Mouse (Mus musculus) intestine, postnatal 0 days (tissue): Measurements from ENCODE around the gene Zfp609. TPM values are rescaled to one million over a fixed set of nuclear protein-coding genes. Genes with fewer than 3 reads are reported as not detected.
"Not testable (repeated sequence)": the region's sequence is repeated elsewhere in the genome, so short reads cannot be mapped to it uniquely, and the experiment has no call there.

Experiments used
- ATAC-seq: fragments of 200-750 bp; cut with Nextera tagmentation; 2 replicates; pipeline ENCODE4 v1.8.0; 2017; ENCODE audit warnings: mild to moderate bottlenecking, moderate TSS enrichment, moderate library complexity
- H3K27ac ChIP-seq: fragments of 300-500 bp; sonication (generic); 2 replicates; pipeline ENCODE4 v1.5.1; 2014; ENCODE audit warnings: mild to moderate bottlenecking, low read depth, low read length, moderate library complexity
- H3K27me3 ChIP-seq: fragments of 300-500 bp; sonication (generic); replicated peaks from 2 replicates; pipeline ENCODE4 v1.6.1; 2014; ENCODE audit warnings: low read length, mixed read lengths; ENCODE audit not compliant: control insufficient read depth, insufficient read depth
- H3K36me3 ChIP-seq: fragments of 300-500 bp; sonication (generic); 2 replicates; pipeline ENCODE4 v1.6.1; 2014; ENCODE audit warnings: mild to moderate bottlenecking, moderate library complexity; ENCODE audit not compliant: control insufficient read depth, insufficient read depth
- H3K4me1 ChIP-seq: fragments of 300-500 bp; sonication (generic); replicated peaks from 2 replicates; pipeline ENCODE4 v1.6.1; 2014; ENCODE audit warnings: antibody characterized with exemption, low read length, mixed read lengths; ENCODE audit not compliant: control insufficient read depth, insufficient read depth
- H3K4me2 ChIP-seq: fragments of 300-500 bp; sonication (generic); replicated peaks from 2 replicates; pipeline ENCODE4 v1.6.1; 2014; ENCODE audit warnings: low read depth, mild to moderate bottlenecking, moderate library complexity
- H3K4me3 ChIP-seq: fragments of 300-500 bp; sonication (generic); 2 replicates; pipeline ENCODE4 v1.5.1; 2014; ENCODE audit warnings: low read depth, low read length
- H3K9ac ChIP-seq: fragments of 300-500 bp; sonication (generic); 2 replicates; pipeline ENCODE4 v1.6.1; 2014; ENCODE audit warnings: mild to moderate bottlenecking, low read depth, low read length
- H3K9me3 ChIP-seq: fragments of 300-500 bp; sonication (generic); 2 replicates; pipeline ENCODE4 v1.6.1; 2016; ENCODE audit warnings: mixed run types; ENCODE audit not compliant: control insufficient read depth
- CTCF ChIP-seq: sonication (generic); IDR thresholded peaks from 2 replicates; pipeline ENCODE4 v1.5.1; 2016; ENCODE audit warnings: low read depth, mild to moderate bottlenecking, control low read depth, antibody characterized with exemption, moderate library complexity
- whole genome bisulfite sequencing: fragments of 180-500 bp; shearing (Covaris S2); extraction: QIAGEN DNeasy Blood & Tissue Kit; methylation state at CpG from one replicate; pipeline ENCODE4 v1.1.7; 2014; 5-methylcytosine and 5-hydroxymethylcytosine counted together
- polyA plus RNA-seq: library from polyadenylated mRNA; unstranded; fragments of >200 nt; fragmentation: Nextera tagmentation; extraction: Ambion mirVana; gene quantifications from 2 replicates; pipeline ENCODE4 v1.2.1, GENCODE M21; 2015

The Zfp609 gene
- polyA plus RNA-seq, 1 experiment from 2014 or later, result 3.1 TPM

GRCm38 (mm10) chr9:65692959-65693603 lies 134.3 kb downstream of the Zfp609 start:
- ATAC-seq, result peak; percentile 59
- H3K27me3 ChIP-seq, result no peaks in the 10 kb centered on the region
- 19% methylated on average over 5 of the region's 5 CpGs for WGBS
- H3K4me2 ChIP-seq, result no peak overlapping the region
- no peak overlapping the region for H3K27ac ChIP-seq
- H3K9me3 ChIP-seq, result no peaks in the 10 kb centered on the region
- H3K4me1 ChIP-seq, result no peaks in the 10 kb centered on the region
- no peak overlapping the region for H3K4me3 ChIP-seq
- no peak overlapping the region for H3K9ac ChIP-seq
- no peak for TF ChIP-seq CTCF
- peaks cover 50% of the 10 kb centered on the region for H3K36me3 ChIP-seq

- Histone ChIP-seq H3K36me3 (peaks cover 52% of the 10 kb centered on the region), H3K27me3 (no peaks in the 10 kb centered on the region), H3K27ac (no peak overlapping the region), H3K9me3 (no peaks in the 10 kb centered on the region), H3K4me2 (no peak overlapping the region), H3K9ac (no peak overlapping the region), H3K4me3 (no peak overlapping the region), H3K4me1 (no peaks in the 10 kb centered on the region)
- WGBS, result 57% methylated on average over 3 of the region's 3 CpGs
- no peak for ATAC-seq
- no peak for TF ChIP-seq CTCF
Observed at GRCm38 (mm10) chr9:65692466-65692865, 134.9 kb downstream of the Zfp609 start.

GRCm38 (mm10) chr9:65689869-65690268 lies 137.5 kb downstream of the Zfp609 start:
- ATAC-seq, result not testable (repeated sequence)

GRCm38 (mm10) chr9:65684704-65685103 lies 142.7 kb downstream of the Zfp609 start:
- Histone ChIP-seq H3K36me3 (peaks cover 8% of the 10 kb centered on the region), H3K27ac (no peak overlapping the region), H3K9ac (no peak overlapping the region), H3K4me1 (no peaks in the 10 kb centered on the region), H3K27me3 (no peaks in the 10 kb centered on the region), H3K9me3 (no peaks in the 10 kb centered on the region), H3K4me3 (no peak overlapping the region), H3K4me2 (no peak overlapping the region)
- no peak for ATAC-seq
- no peak for TF ChIP-seq CTCF
- WGBS, result 80% methylated on average over 2 of the region's 2 CpGs

More at GRCm38 (mm10) chr9:65689869-65690268, 137.5 kb downstream of the Zfp609 start:
- H3K4me1 ChIP-seq, H3K4me3 ChIP-seq, H3K27me3 ChIP-seq, H3K27ac ChIP-seq, H3K9me3 ChIP-seq, H3K9ac ChIP-seq, H3K4me2 ChIP-seq: not testable (repeated sequence)
- H3K36me3 ChIP-seq, result peaks cover 37% of the 10 kb centered on the region
- WGBS, result 62% methylated on average over 2 of the region's 2 CpGs

DNA sequence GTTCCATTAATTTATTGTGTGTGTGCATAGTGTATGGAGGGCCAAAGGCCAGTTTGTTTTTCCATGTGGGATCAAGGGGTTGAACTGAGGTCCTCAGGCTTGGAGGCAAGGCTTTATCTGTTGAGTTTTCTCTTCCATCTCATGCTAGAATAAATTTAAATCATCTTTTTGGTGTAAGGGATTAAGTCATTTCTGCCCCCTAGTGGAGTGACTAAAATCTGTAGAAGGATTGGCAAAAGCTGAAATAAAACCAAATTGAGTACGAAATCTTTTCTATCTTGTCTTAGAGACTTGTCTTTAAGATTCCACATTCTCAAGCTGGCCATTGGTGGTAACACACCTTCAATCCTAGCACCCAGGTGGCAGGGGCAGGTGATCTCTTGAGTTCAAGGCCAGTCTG lies 144.4 kb downstream of the Zfp609 start:
- peak; percentile 66 for TF ChIP-seq CTCF
- H3K9ac ChIP-seq, result no peak overlapping the region
- no peak overlapping the region for H3K4me3 ChIP-seq
- ATAC-seq, result no peak
- H3K27ac ChIP-seq, result no peak overlapping the region
- H3K27me3 ChIP-seq, result no peaks in the 10 kb centered on the region
- H3K4me1 ChIP-seq, result no peaks in the 10 kb centered on the region
- 71% methylated on average over 1 of the region's 1 CpGs for WGBS
- H3K4me2 ChIP-seq, result no peak overlapping the region
- no peaks in the 10 kb centered on the region for H3K9me3 ChIP-seq
- H3K36me3 ChIP-seq, result peaks cover 6% of the 10 kb centered on the region

DNA sequence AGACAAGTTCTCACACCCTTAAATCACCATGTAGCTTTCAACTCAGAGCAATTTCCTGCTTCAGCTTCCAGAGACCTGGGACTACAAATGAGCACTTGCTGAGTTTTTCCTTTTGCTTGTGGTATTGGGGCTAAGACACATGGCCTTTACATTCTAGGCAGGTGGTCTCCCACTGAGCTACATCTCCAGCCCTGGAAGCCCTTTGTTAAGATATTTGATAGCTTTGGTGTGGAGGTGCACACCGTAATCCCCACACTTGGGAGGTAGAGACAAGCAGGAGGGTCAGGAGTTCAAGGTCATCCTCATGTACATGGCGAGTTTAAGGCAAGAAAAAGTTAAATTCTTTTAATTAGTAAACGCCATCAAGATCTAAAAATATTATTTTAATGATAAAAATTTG lies 145.2 kb downstream of the Zfp609 start:
- no peaks in the 10 kb centered on the region; the same call in 1 of the 2 replicates for H3K36me3 ChIP-seq
- no peak overlapping the region for H3K4me3 ChIP-seq
- H3K9ac ChIP-seq, result no peak overlapping the region
- H3K27ac ChIP-seq, result no peak overlapping the region
- H3K9me3 ChIP-seq, result no peaks in the 10 kb centered on the region
- no peak for ATAC-seq
- H3K4me2 ChIP-seq, result no peak overlapping the region
- no peak for TF ChIP-seq CTCF
- no peaks in the 10 kb centered on the region for H3K4me1 ChIP-seq
- 88% methylated on average over 3 of the region's 3 CpGs for WGBS
- H3K27me3 ChIP-seq, result no peaks in the 10 kb centered on the region

- Histone ChIP-seq H3K27me3 (no peaks in the 10 kb centered on the region), H3K36me3 (no peaks in the 10 kb centered on the region), H3K4me3 (no peak overlapping the region), H3K4me2 (no peak overlapping the region), H3K9ac (no peak overlapping the region), H3K9me3 (no peaks in the 10 kb centered on the region), H3K4me1 (no peaks in the 10 kb centered on the region), H3K27ac (no peak overlapping the region)
- TF ChIP-seq CTCF, result no peak
- 73% methylated on average over 2 of the region's 2 CpGs for WGBS
- no peak for ATAC-seq
Observed at GRCm38 (mm10) chr9:65681634-65681940, 145.8 kb downstream of the Zfp609 start.
